Mouse (Mus musculus) megakaryocyte progenitor cell, adult 5-6 weeks (primary cell): ENCODE measurements around the gene Dlgap4. TPM values are rescaled to one million over a fixed set of nuclear protein-coding genes. Genes with fewer than 3 reads are reported as not detected.

Experiments used
- ATAC-seq: replicated peaks from 2 replicates; pipeline ENCODE4 v1.8.0; 2016; ENCODE audit warnings: mild to moderate bottlenecking, moderate TSS enrichment, inconsistent platforms; ENCODE audit not compliant: poor library complexity
- total RNA-seq, 2 experiments: library from RNA; stranded (forward) in 1 of 2; stranded (reverse) in 1 of 2; fragments of 157-497, 149-512 nt in 1 of 2; fragments of 200-1000 nt in 1 of 2; gene quantifications; 2 replicates each; pipeline versions ENCODE4 v1.2.3 to v1.2.4; 2015 to 2017

The Dlgap4 gene
- total RNA-seq, 2 experiments from 2014 or later, result 5.9 to 18.1 TPM

GRCm38 (mm10) chr2:156616513-156616912 lies 3.0 kb downstream of the Dlgap4 start:
- ATAC-seq, result no peak

- no peak for ATAC-seq
Observed at GRCm38 (mm10) chr2:156617536-156617935, 4.0 kb downstream of the Dlgap4 start.

GRCm38 (mm10) chr2:156620874-156621273 lies 7.4 kb downstream of the Dlgap4 start:
- ATAC-seq, result no peak

- no peak for ATAC-seq
Observed at GRCm38 (mm10) chr2:156621449-156621848, 7.9 kb downstream of the Dlgap4 start.

- no peak for ATAC-seq
Observed at GRCm38 (mm10) chr2:156622192-156622591, 8.7 kb downstream of the Dlgap4 start.

- ATAC-seq, result no peak
Observed at GRCm38 (mm10) chr2:156623246-156623645, 9.7 kb downstream of the Dlgap4 start.

GRCm38 (mm10) chr2:156625307-156625706 lies 11.8 kb downstream of the Dlgap4 start:
- no peak for ATAC-seq

- no peak for ATAC-seq
Observed at GRCm38 (mm10) chr2:156626119-156626518, 12.6 kb downstream of the Dlgap4 start.

GRCm38 (mm10) chr2:156626544-156626943 lies 13.0 kb downstream of the Dlgap4 start:
- no peak for ATAC-seq

- ATAC-seq, result no peak
Observed at GRCm38 (mm10) chr2:156627917-156628316, 14.4 kb downstream of the Dlgap4 start.

GRCm38 (mm10) chr2:156630288-156630687 lies 16.8 kb downstream of the Dlgap4 start:
- no peak for ATAC-seq

GRCm38 (mm10) chr2:156632721-156633120 lies 19.2 kb downstream of the Dlgap4 start:
- no peak for ATAC-seq

GRCm38 (mm10) chr2:156635091-156635490 lies 21.6 kb downstream of the Dlgap4 start:
- no peak for ATAC-seq

GRCm38 (mm10) chr2:156641141-156641540 lies 27.6 kb downstream of the Dlgap4 start:
- no peak for ATAC-seq

- no peak for ATAC-seq
Observed at GRCm38 (mm10) chr2:156642931-156643330, 29.4 kb downstream of the Dlgap4 start.

- ATAC-seq, result no peak
Observed at GRCm38 (mm10) chr2:156643406-156643805, 29.9 kb downstream of the Dlgap4 start.

GRCm38 (mm10) chr2:156645145-156645544 lies 31.6 kb downstream of the Dlgap4 start:
- no peak for ATAC-seq

GRCm38 (mm10) chr2:156646877-156647276 lies 33.4 kb downstream of the Dlgap4 start:
- no peak for ATAC-seq

- ATAC-seq, result no peak
Observed at GRCm38 (mm10) chr2:156648042-156648441, 34.5 kb downstream of the Dlgap4 start.

GRCm38 (mm10) chr2:156649450-156649849 lies 35.9 kb downstream of the Dlgap4 start:
- ATAC-seq, result no peak

GRCm38 (mm10) chr2:156651019-156651418 lies 37.5 kb downstream of the Dlgap4 start:
- ATAC-seq, result no peak

GRCm38 (mm10) chr2:156652841-156653240 lies 39.3 kb downstream of the Dlgap4 start:
- peak; percentile 83 for ATAC-seq

- no peak for ATAC-seq
Observed at GRCm38 (mm10) chr2:156654148-156654547, 40.6 kb downstream of the Dlgap4 start.

GRCm38 (mm10) chr2:156655626-156656025 lies 42.1 kb downstream of the Dlgap4 start:
- no peak for ATAC-seq
